Mouse (Mus musculus): ENCODE results near the gene Rnasel.

DNA sequence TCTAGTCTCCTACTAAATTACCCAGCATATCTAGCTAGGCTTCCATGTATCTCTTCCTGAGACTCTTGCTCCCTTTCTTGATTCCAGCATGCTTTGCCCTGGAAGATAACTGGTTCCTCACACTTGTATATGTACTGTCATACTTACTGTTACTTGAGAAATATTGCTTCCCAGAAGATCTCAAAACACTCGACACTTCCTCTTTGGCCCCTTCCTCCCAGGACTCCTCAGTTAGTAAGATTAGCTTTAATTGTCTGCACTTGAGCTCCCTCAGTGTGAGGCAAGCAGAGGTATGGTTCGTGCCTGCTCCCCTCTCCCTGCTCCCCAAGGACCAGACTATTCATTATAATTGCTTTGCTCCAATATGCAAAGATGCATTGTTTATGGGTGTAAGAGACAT, 41.5 kb downstream of the Rnasel start:
- TF ChIP-seq CTCF (IDR thresholded peaks at IDR 0.05; ENCODE audit: borderline replicate concordance, control insufficient read depth, extremely low read depth, insufficient read depth, low read length, poor library complexity) (no peak), POLR2A (IDR thresholded peaks at IDR 0.05; ENCODE audit: control insufficient read depth, extremely low read depth, insufficient read depth, low read length, poor library complexity) (no peak)
